Mouse (Mus musculus): ENCODE measurements around the gene Zmiz1. TPM values are rescaled to one million over a fixed set of nuclear protein-coding genes. Genes with fewer than 3 reads are reported as not detected.
A peak's percentile ranks its signal among the peaks of the same experiment; 100 is the strongest.

The Zmiz1 gene
- polyA plus RNA-seq, 1 experiment from 2014 or later = 12.4 TPM

DNA sequence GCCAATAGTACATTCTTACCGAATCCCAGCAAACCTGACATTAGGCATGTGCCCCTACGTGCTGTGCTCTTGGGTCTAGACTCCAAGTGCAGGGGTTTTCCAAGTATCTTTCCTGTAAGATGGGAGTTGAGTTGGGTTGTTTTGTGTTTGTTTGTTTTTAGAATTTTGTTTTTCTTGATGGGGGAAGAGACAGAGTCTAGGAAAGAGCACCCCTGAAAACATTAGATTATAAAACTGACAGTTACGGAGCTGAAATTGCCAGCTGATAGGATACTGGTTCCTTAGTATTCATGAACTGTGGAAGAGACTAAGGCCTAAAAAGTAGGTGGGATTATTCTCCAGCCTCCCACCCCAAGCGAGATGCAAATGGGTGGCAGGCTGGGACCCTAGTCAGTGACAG lies 21.5 kb downstream of the Zmiz1 start:
- TF ChIP-seq CTCF (IDR thresholded peaks at IDR 0.05; ENCODE audit: low read depth) = no peak
- peaks cover 24% of the 10 kb centered on the region for H3K4me1 ChIP-seq (replicated peaks; ENCODE audit: control insufficient read depth, insufficient read depth, low read length)

DNA sequence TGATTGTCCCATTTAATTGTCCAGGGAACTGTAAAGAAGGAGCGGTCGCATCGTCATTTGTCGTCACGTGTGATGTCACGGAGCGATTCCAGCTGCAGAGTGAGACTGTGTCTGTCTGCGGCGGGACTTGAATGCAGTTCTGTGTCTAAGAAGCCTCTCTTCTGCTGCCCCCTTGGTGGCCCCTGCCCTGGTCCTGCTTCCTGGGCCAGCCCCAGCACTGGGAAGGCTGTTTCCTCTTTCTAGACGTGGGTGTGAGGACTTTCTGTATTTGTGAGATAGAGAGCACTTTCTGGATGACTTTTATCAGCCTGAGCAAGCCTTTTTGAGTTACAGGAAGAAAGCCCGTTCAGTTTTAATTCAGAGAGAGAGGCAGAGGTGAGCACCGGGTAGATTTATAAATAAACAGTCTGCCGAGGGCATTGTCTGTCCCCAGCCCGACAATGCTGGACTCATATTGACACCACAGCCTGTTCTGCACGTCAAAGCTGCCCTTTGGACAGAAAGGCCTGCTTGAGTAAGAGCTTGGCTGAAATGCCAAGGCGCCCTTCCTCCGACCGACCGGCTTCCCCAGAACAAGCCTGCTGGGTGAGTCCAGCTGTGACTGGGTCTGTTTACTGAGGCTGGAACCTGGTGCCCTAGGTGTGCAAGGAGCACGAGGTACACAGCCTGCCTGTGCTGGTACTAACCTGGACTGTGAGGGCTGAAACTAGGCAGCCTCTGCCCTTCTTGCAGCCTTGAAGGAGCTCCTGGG lies 22.1 kb downstream of the Zmiz1 start:
- peak overlapping the region; percentile 6 for H3K4me2 ChIP-seq (replicated peaks; ENCODE audit: low read depth)
- H3K27ac ChIP-seq (ENCODE audit: low read depth, low read length) = peak overlapping the region; percentile 79
- H3K27me3 ChIP-seq (replicated peaks; ENCODE audit: control insufficient read depth, insufficient read depth, low read length) = no peaks in the 10 kb centered on the region
- H3K4me3 ChIP-seq (ENCODE audit: low read depth, low read length) = no peak overlapping the region
- TF ChIP-seq CTCF (IDR thresholded peaks at IDR 0.05; ENCODE audit: low read depth) = no peak
- 19% methylated on average over 20 of the region's 20 CpGs for WGBS
- peak; percentile 88 for ATAC-seq
- peaks cover 24% of the 10 kb centered on the region for H3K4me1 ChIP-seq (replicated peaks; ENCODE audit: control insufficient read depth, insufficient read depth, low read length)
- peaks cover 4% of the 10 kb centered on the region; the same call in 1 of the 2 replicates for H3K36me3 ChIP-seq (ENCODE audit: control insufficient read depth, insufficient read depth)
- no peak overlapping the region for H3K9ac ChIP-seq (ENCODE audit: low read depth, low read length)
- no peaks in the 10 kb centered on the region for H3K9me3 ChIP-seq (ENCODE audit: control insufficient read depth)

More for the DNA sequence above, 21.5 kb downstream of the Zmiz1 start:
- no peaks in the 10 kb centered on the region for H3K27me3 ChIP-seq (replicated peaks; ENCODE audit: control insufficient read depth, insufficient read depth, low read length)
- no peak overlapping the region for H3K4me3 ChIP-seq (ENCODE audit: low read depth, low read length)
- no peaks in the 10 kb centered on the region for H3K9me3 ChIP-seq (ENCODE audit: control insufficient read depth)
- 72% methylated on average over 4 of the region's 4 CpGs for WGBS
- H3K36me3 ChIP-seq (ENCODE audit: control insufficient read depth, insufficient read depth) = peaks cover 4% of the 10 kb centered on the region; the same call in 1 of the 2 replicates
- H3K27ac ChIP-seq (ENCODE audit: low read depth, low read length) = peak overlapping the region; percentile 79
- no peak overlapping the region for H3K9ac ChIP-seq (ENCODE audit: low read depth, low read length)
- no peak for ATAC-seq
- peak overlapping the region; percentile 6; the same call in 1 of the 2 replicates for H3K4me2 ChIP-seq (replicated peaks; ENCODE audit: low read depth)

DNA sequence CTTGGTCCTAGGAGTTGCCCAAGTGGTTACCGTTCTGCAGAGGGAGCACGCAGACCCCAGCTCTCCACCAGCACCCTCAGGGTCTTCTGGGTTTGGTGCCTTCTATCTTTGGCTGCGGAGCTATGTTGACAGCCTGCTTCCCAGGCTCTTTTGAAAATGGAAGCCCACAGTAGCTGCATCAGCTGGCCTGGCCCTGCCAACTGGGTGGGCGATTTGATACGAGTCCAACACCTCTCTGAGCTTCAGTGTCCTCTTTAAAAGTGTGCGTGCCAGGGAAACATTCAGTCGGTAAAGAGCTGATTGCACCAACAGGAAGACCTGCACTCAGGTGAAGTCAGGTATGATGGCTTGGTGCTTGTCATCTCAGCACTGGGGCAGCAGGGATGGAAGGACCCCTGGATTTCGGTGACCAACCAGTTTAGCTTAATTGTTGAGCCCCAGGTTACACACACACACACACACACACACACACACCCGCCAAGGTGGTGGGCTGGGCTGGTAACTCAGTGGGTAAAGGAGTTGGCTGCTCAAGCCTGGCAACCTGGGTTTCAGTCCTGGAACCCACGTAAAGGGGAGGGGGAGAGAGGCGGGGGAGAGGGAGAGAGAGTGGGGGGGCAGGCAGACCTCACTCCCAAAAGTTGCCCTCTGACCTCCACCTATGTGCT lies 22.8 kb downstream of the Zmiz1 start:
- Histone ChIP-seq H3K27me3 (replicated peaks; ENCODE audit: control insufficient read depth, insufficient read depth, low read length) (no peaks in the 10 kb centered on the region), H3K27ac (ENCODE audit: low read depth, low read length) (peak overlapping the region; percentile 79), H3K9ac (ENCODE audit: low read depth, low read length) (peak overlapping the region; percentile 22; the same call in 1 of the 2 replicates), H3K9me3 (ENCODE audit: control insufficient read depth) (no peaks in the 10 kb centered on the region), H3K4me1 (replicated peaks; ENCODE audit: control insufficient read depth, insufficient read depth, low read length) (peaks cover 24% of the 10 kb centered on the region), H3K4me2 (replicated peaks; ENCODE audit: low read depth) (peak overlapping the region; percentile 6; the same call in 1 of the 2 replicates), H3K36me3 (ENCODE audit: control insufficient read depth, insufficient read depth) (peaks cover 3% of the 10 kb centered on the region; the same call in 1 of the 2 replicates), H3K4me3 (ENCODE audit: low read depth, low read length) (no peak overlapping the region)
- no peak for TF ChIP-seq CTCF (IDR thresholded peaks at IDR 0.05; ENCODE audit: low read depth)
- ATAC-seq = no peak
- 74% methylated on average over 11 of the region's 11 CpGs for WGBS

DNA sequence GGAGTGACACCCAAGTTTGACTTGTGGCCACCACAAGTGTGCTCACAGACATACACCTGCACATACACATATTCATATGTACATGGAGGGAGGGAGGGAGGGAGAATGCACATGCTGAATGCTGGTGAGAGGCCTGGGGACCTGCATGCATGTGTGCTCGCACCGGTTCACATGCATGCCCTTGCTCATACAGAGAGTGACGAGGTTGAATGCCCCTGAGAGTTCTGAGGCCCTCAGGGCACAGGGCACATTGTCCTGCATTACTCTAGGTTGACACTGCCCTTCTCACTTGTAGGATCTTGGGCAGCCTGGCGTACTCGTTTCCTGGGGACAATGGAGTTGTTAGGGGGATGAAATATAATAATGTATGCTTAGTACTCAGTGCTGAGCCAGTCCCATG lies 23.4 kb downstream of the Zmiz1 start:
- Histone ChIP-seq H3K4me3 (ENCODE audit: low read depth, low read length) (no peak overlapping the region), H3K4me2 (replicated peaks; ENCODE audit: low read depth) (no peak overlapping the region), H3K4me1 (replicated peaks; ENCODE audit: control insufficient read depth, insufficient read depth, low read length) (peaks cover 24% of the 10 kb centered on the region), H3K9ac (ENCODE audit: low read depth, low read length) (no peak overlapping the region), H3K36me3 (ENCODE audit: control insufficient read depth, insufficient read depth) (no peaks in the 10 kb centered on the region; the same call in 1 of the 2 replicates), H3K27me3 (replicated peaks; ENCODE audit: control insufficient read depth, insufficient read depth, low read length) (no peaks in the 10 kb centered on the region), H3K9me3 (ENCODE audit: control insufficient read depth) (no peaks in the 10 kb centered on the region), H3K27ac (ENCODE audit: low read depth, low read length) (0 out of 2 replicates have a peak overlapping the region, but pooled peaks have one; percentile 79)
- WGBS = 72% methylated on average over 5 of the region's 5 CpGs
- TF ChIP-seq CTCF (IDR thresholded peaks at IDR 0.05; ENCODE audit: low read depth) = no peak
- no peak for ATAC-seq

DNA sequence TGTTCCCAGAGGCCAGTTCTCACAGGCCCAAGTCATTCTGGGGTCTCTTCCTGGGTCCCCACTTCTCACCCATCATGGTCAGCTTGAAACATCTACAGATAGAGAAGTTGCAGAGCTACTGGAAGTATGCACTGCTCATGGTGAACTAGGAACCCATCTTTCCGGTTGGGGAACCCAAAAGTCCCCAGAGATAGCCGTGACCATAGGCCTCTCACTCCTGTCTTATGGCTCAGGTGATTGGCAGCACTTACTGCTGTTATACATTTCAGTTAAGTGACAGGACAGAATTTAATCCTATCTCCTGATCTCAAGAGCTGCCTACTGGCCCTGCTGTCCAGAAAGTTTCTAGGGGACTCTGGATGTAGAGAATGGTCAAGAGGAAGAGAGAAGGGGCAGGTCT lies 24.3 kb downstream of the Zmiz1 start:
- H3K4me1 ChIP-seq (replicated peaks; ENCODE audit: control insufficient read depth, insufficient read depth, low read length) = peaks cover 28% of the 10 kb centered on the region
- no peak overlapping the region for H3K4me2 ChIP-seq (replicated peaks; ENCODE audit: low read depth)
- no peaks in the 10 kb centered on the region for H3K9me3 ChIP-seq (ENCODE audit: control insufficient read depth)
- H3K4me3 ChIP-seq (ENCODE audit: low read depth, low read length) = no peak overlapping the region
- H3K36me3 ChIP-seq (ENCODE audit: control insufficient read depth, insufficient read depth) = no peaks in the 10 kb centered on the region
- no peak overlapping the region for H3K9ac ChIP-seq (ENCODE audit: low read depth, low read length)
- ATAC-seq = no peak
- no peaks in the 10 kb centered on the region for H3K27me3 ChIP-seq (replicated peaks; ENCODE audit: control insufficient read depth, insufficient read depth, low read length)
- WGBS = 92% methylated on average over 2 of the region's 2 CpGs
- no peak overlapping the region for H3K27ac ChIP-seq (ENCODE audit: low read depth, low read length)
- no peak for TF ChIP-seq CTCF (IDR thresholded peaks at IDR 0.05; ENCODE audit: low read depth)

DNA sequence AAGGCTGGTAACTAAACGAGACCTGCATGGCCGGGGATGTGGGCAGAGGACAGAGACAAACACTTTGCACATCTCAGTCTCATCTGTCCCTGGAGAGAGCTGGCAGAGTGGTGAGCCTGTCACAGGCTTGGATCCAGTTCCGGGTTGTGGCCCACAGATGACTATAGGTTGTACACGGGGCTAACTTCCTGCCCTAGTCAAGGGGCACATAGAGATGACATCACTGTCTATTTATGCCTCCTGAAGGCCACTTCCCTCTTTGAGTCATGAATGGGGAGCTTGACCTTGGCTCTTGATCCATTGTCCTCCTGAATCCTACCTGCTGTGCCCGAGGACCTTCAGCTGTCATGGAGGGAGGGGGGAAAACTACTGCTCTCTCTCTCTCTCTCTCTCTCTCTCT lies 25.1 kb downstream of the Zmiz1 start:
- H3K27me3 ChIP-seq (replicated peaks; ENCODE audit: control insufficient read depth, insufficient read depth, low read length) = no peaks in the 10 kb centered on the region

More for the DNA sequence above, 25.1 kb downstream of the Zmiz1 start:
- peak; percentile 28; the same call in 1 of the 2 replicates for ATAC-seq
- Histone ChIP-seq H3K9me3 (ENCODE audit: control insufficient read depth) (no peaks in the 10 kb centered on the region), H3K9ac (ENCODE audit: low read depth, low read length) (no peak overlapping the region), H3K36me3 (ENCODE audit: control insufficient read depth, insufficient read depth) (no peaks in the 10 kb centered on the region), H3K27ac (ENCODE audit: low read depth, low read length) (peak overlapping the region; percentile 36; the same call in 1 of the 2 replicates), H3K4me3 (ENCODE audit: low read depth, low read length) (no peak overlapping the region), H3K4me2 (replicated peaks; ENCODE audit: low read depth) (no peak overlapping the region), H3K4me1 (replicated peaks; ENCODE audit: control insufficient read depth, insufficient read depth, low read length) (peaks cover 28% of the 10 kb centered on the region)
- 31% methylated on average over 5 of the region's 5 CpGs for WGBS
- no peak for TF ChIP-seq CTCF (IDR thresholded peaks at IDR 0.05; ENCODE audit: low read depth)

Measured in intestine, postnatal 0 days (tissue).